Mouse (Mus musculus) layer of hippocampus, postnatal 14 days (tissue): Measurements from ENCODE around the gene Slitrk4. TPM values are rescaled to one million over a fixed set of nuclear protein-coding genes. Genes with fewer than 3 reads are reported as not detected.

Experiments
- DNase-seq, 2 experiments: peaks; one replicate each; pipeline ENCODE4 v3.0.0; 2021 to 2022; ENCODE audit warnings: low spot score in 2 of 2, mixed read lengths in 1 of 2
- long read RNA-seq, 2 experiments: library from polyadenylated mRNA; stranded (forward); transcript quantifications; one replicate each; pipeline ENCODE4 v2.0.0; 2021
- total RNA-seq, 2 experiments: library from RNA; stranded (reverse); gene quantifications; 2 replicates each; pipeline ENCODE4 v1.2.3; 2021

Gene Slitrk4
- total RNA-seq: 10 to 100 TPM; 38.6 to 41.9 TPM
- long read RNA-seq, experiment 1, full-length matches to known transcripts: 10 of 12 reads
- long read RNA-seq, experiment 1, partial matches to known transcripts: 0 of 12 reads
- long read RNA-seq, experiment 1, other reads (novel, unspliced or antisense): 2 of 12 reads
- long read RNA-seq, experiment 2, full-length matches to known transcripts: 11 of 18 reads
- long read RNA-seq, experiment 2, partial matches to known transcripts: 0 of 18 reads
- long read RNA-seq, experiment 2, other reads (novel, unspliced or antisense): 7 of 18 reads

DNA sequence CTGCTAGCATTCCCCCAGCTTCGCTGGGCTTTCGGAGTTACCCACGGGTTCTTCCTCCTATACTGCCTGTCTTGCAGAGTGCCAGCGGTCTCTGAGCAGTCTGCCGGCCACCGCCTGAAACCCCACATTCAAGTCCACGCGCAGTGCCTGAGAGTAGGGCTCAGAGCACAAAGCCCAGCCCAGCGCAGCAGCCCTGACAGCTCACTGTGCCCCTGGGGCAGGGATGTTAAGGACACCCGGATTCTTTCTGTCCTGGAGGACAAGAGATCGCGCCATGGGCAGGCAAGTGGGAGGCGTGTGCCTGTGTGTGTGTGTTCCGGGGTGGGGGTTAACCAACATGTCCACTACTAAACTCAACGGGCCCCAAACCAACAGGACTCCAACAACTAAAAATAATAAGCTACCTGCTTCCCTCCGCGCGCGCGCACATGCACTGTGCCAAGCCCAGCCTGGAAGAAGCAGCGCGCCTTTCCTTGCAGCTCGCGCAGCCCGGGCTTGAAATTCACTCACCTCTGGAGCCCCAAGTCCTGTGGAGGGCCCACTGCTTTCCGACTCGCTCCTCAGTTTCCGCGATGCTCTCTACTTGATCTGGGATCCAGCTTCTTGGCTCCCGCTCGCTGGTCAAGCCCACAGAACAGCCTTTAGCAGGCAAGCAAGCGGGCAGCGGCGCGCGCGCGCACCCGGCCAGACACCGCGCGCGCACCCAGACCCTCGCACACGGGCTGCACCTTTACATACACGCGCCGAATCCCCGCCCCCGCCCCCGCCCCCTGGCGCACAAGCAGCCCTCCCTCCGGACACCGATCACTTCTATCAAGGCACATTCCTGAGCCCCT lies at the start of gene Slitrk4:
Slitrk4 (minus strand) TSS at position 707 of the 836 bp plus-strand sequence.
- peak in 1 of 2 experiments; percentile 41 for DNase-seq

- DNase-seq: no peak
These were observed 42.7 kb upstream of the Slitrk4 start for GRCm38 (mm10) chrX:64319501-64319900.

GRCm38 (mm10) chrX:64277991-64278301 lies 1.1 kb upstream of the Slitrk4 start:
- peak in 1 of 2 experiments; percentile 2 for DNase-seq

DNA sequence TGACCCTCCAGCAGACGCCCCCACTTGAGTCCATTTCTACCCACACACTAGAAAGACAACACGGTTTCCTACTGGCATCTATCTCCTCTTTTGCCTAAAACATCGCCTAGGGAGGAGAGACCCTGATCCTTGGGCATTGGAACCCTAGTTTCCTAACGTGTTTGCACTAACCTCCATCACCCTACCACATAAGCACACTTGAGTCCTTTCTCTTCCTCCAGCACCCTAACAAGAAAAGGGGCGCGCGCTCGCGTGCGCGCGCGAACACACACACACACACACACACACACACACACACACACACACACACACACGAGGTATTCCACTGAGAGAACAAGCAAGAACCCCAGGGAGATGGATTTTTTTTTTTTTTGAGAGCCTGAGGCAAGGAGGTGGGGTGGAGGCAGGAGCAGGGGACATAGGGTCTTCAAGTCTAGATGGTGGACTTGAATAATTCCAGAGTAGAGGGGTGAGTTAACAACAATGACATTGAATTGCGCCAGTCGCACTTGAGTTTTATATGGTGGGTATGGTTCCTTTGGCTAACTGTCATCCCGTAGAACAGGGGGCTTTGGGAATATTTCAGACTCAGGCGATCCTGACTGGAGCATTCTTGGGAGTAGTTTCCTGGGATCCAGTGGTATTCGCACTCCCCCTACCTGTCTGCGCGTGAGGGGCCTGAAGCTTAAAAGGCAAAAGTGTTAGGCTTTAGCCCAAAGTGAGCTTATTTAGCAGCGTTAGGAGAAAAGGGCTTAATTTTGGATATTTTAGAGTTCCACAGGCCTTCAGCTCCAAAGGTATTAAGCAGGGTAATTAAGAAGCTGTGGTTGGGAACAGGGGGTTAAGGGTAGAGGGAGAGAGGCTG lies 562 bp upstream of the Slitrk4 start:
- peak in 1 of 2 experiments; percentile 15 for DNase-seq

DNA sequence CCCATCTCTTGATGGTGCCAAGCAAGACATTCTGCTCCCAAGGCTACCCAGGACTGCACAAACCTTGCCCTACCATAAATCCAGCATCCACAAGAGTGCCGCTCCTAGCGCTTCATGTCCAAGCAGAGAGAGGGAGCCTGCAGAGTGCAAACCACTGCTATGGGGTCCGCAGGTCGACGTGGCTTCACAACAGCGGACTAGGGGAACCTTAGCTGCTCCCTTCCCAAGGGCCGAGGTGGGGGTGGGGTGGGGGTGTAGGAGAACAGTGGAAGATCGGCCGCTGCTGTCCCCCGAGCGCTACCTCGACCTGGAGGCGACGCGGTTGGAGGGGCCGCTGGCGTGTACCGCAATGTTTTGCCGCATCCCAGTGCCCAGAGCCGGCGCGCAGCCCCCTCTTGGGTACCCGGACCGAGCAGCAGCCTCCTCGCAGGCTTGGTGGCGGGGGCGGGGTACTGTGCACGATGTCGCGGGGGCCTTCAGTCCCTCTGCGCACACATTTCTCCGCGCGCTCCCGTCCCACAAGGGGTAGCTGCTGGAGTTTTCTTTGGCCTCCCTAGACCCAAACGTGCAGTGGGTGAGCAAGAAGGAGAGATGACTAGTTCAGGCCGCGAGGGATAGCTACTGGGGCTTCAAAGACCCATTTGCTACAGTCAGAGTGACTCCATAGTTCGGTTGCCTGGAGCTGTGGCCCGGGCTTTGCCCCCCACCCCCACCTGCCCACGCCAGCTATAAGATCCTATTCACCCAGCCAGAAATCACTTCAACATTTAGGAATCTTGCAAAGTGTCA lies 1.1 kb downstream of the Slitrk4 start:
- peak in 1 of 2 experiments; percentile 21 for DNase-seq

DNA sequence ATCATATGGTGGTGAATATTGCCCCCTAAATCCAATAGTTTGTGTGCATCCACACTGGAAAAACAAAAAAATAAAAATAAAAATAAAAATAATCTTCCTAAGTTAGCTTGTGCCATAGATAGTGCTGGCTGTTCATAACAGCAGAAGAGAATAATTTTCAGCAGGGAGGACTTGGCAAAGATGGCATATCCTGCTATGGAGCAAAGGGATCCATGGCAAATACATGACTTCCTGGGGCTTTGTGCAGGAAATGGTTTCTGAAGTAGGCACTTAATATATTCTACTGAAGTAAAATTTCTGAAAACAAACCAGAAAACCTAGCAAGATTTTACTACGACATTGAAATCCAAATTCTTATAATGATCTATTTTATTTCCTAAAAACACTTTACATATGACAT lies 13.3 kb downstream of the Slitrk4 start:
- DNase-seq: no peak

Other genes starting within 250 kb of the Slitrk4 start
- gene Gm6760, start 124.8 kb downstream of the Slitrk4 start, total RNA-seq: not detected
- gene 3830417A13Rik, start 103.4 kb downstream of the Slitrk4 start, total RNA-seq: not detected